Mouse (Mus musculus) forebrain, embryonic 12.5 days (tissue): ENCODE data around the gene Itpkc. TPM values are rescaled to one million over a fixed set of nuclear protein-coding genes. Genes with fewer than 3 reads are reported as not detected.

Source experiments
- ATAC-seq: fragments of 200-750 bp; cut with Nextera tagmentation; 2 replicates; pipeline ENCODE4 v1.8.0; 2017; ENCODE audit warnings: moderate TSS enrichment; ENCODE audit not compliant: low FRiP score
- H3K27ac ChIP-seq: fragments of 300-500 bp; sonication (generic); 2 replicates; pipeline ENCODE4 v1.5.1; 2016; ENCODE audit warnings: mild to moderate bottlenecking
- H3K27me3 ChIP-seq: fragments of 300-500 bp; sonication (generic); 2 replicates; pipeline ENCODE4 v1.6.1; 2016; ENCODE audit warnings: mild to moderate bottlenecking
- H3K36me3 ChIP-seq: fragments of 300-500 bp; sonication (generic); replicated peaks from 2 replicates; pipeline ENCODE4 v1.6.1; 2016; ENCODE audit warnings: mild to moderate bottlenecking
- H3K4me1 ChIP-seq: fragments of 300-500 bp; sonication (generic); 2 replicates; pipeline ENCODE4 v1.6.1; 2016
- H3K4me2 ChIP-seq: fragments of 300-500 bp; sonication (generic); 2 replicates; pipeline ENCODE4 v1.6.1; 2016; ENCODE audit warnings: mild to moderate bottlenecking, moderate library complexity
- H3K4me3 ChIP-seq: fragments of 300-500 bp; sonication (generic); replicated peaks from 2 replicates; pipeline ENCODE4 v1.5.1; 2016; ENCODE audit warnings: mild to moderate bottlenecking
- H3K9ac ChIP-seq: fragments of 300-500 bp; sonication (generic); 2 replicates; pipeline ENCODE4 v1.6.1; 2016; ENCODE audit warnings: mild to moderate bottlenecking
- H3K9me3 ChIP-seq: fragments of 300-500 bp; sonication (generic); 2 replicates; pipeline ENCODE4 v1.6.1; 2016
- WGBS: fragments of 180-500 bp; shearing (Covaris S2); methylation state at CpG from one replicate; pipeline ENCODE4 v1.1.7; 2016; 5-methylcytosine and 5-hydroxymethylcytosine counted together
- polyA plus RNA-seq: library from polyadenylated mRNA; unstranded; fragments of >200 nt; fragmentation: Nextera tagmentation; extraction: Ambion mirVana; gene quantifications from 2 replicates; pipeline ENCODE4 v1.2.1, GENCODE M21; 2016

Gene Itpkc
- 6.3 and 7.5 TPM in 2 replicates for polyA plus RNA-seq

DNA sequence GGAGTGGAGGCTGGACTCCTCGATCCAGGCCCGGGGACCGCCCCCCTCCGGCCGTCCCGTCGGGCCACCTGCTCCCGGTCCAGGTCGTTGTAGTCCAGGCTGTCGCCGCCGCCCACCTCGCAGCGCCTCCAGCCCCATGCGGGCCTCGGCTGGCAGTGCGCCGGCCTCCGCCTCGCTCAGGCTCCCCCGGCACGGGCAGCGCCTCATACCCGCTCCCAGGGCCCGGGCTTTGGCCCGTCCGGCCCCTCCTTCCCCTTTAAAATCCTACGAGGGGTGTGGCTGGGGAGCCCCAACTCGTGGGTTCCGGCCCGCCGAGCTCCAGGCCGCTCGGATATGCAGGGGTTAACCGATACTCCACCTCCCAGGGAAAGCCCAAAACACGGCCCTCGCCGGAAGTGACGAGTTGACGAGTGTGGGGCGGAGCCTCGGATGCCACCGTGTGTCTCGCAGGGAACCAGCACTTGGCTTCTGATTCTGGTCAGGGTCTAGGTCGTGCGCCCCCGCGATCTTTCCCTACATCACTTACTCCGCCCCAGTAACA lies at the start of gene Itpkc:
Itpkc (minus strand) TSS at position 381 of the 541 bp plus-strand sequence.
- H3K27me3 ChIP-seq = no peaks in the 10 kb centered on the region
- H3K4me2 ChIP-seq = peak within 1 kb of the TSS; percentile 91
- H3K36me3 ChIP-seq = no peaks in the 10 kb centered on the region
- peak within 1 kb of the TSS; percentile 79 for H3K27ac ChIP-seq
- H3K9ac ChIP-seq = peak within 1 kb of the TSS; percentile 87
- ATAC-seq = peak; percentile 86
- H3K9me3 ChIP-seq = no peaks in the 10 kb centered on the region
- H3K4me3 ChIP-seq = peak within 1 kb of the TSS; percentile 83
- under 1% methylated on average over 49 of the region's 49 CpGs for WGBS
- peaks cover 54% of the 10 kb centered on the region for H3K4me1 ChIP-seq

DNA sequence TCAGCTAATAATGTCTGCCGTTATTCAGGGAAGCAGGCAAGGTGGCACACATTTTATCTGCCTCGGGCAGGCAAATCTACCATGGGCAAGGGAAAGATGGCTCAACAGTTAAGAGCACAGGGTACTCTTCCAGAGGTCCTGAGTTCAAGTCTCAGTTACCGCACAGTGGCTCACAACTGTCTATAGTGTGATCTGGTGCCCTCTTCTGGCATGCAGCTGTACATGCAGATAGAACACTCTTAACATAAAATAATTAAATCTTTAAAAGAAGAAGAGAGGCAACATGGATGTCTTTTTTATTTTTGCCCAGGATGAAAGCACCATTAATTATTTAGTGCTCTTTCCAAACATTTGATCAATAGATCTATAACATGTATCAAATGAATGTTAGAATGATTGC lies 48.7 kb upstream of the Itpkc start:
- H3K4me2 ChIP-seq = no peak overlapping the region
- H3K36me3 ChIP-seq = peaks cover 85% of the 10 kb centered on the region
- H3K27ac ChIP-seq = no peak overlapping the region
- no peaks in the 10 kb centered on the region for H3K4me1 ChIP-seq
- no peak overlapping the region for H3K9ac ChIP-seq
- no peaks in the 10 kb centered on the region for H3K9me3 ChIP-seq
- ATAC-seq = no peak
- WGBS = 93% methylated on average over 3 of the region's 3 CpGs
- no peak overlapping the region for H3K4me3 ChIP-seq
- no peaks in the 10 kb centered on the region for H3K27me3 ChIP-seq

DNA sequence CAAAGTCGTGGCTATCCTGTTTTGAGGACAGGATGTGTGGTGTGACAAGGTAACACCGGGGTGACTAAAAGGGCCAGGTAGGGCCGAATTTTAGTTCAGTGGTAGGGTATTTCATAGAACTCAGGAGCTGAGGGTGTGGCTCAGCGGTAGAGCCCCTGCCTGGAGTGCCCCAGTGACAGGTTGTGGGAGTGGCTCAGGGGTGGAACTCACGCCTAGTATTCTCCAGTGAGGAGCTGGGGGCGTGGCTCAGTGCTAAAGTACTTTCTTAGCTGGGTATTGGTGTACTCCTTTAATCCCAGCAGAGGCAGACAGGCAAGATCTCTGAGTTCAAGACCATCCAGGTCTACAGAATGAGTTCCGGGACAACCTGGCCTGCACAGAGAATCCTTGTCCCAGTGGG lies 47.6 kb upstream of the Itpkc start:
- no peak overlapping the region for H3K9ac ChIP-seq
- no peaks in the 10 kb centered on the region for H3K9me3 ChIP-seq
- H3K4me1 ChIP-seq = no peaks in the 10 kb centered on the region
- H3K4me2 ChIP-seq = no peak overlapping the region
- peaks cover 85% of the 10 kb centered on the region for H3K36me3 ChIP-seq
- no peak for ATAC-seq
- H3K27me3 ChIP-seq = no peaks in the 10 kb centered on the region
- no peak overlapping the region for H3K27ac ChIP-seq
- 62% methylated on average over 7 of the region's 7 CpGs for WGBS
- H3K4me3 ChIP-seq = no peak overlapping the region

DNA sequence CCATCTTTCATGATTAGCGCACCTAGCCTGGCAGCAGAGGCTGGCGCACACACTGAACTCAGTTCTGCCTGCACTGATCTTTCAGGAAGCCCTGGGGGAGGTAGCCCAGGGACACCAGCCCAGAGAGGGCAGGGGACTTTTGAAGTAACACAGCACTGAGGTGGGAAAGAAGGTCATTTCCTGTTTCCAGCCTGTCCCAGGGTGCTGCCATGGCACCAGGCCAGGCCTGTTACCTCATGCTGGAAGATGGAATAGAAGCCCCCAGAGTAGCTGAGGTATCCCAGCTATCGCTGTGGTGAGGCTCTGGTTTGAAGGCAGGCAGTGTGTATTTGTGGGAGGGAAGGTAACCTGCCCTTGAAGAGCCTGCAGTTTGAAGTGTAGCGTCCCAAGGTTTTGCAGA lies 46.5 kb upstream of the Itpkc start:
- Histone ChIP-seq H3K9me3 (no peaks in the 10 kb centered on the region), H3K4me2 (no peak overlapping the region), H3K4me1 (no peaks in the 10 kb centered on the region), H3K4me3 (no peak overlapping the region), H3K9ac (no peak overlapping the region), H3K27me3 (no peaks in the 10 kb centered on the region), H3K27ac (no peak overlapping the region), H3K36me3 (peaks cover 87% of the 10 kb centered on the region)
- no peak for ATAC-seq
- WGBS = 93% methylated on average over 4 of the region's 4 CpGs

DNA sequence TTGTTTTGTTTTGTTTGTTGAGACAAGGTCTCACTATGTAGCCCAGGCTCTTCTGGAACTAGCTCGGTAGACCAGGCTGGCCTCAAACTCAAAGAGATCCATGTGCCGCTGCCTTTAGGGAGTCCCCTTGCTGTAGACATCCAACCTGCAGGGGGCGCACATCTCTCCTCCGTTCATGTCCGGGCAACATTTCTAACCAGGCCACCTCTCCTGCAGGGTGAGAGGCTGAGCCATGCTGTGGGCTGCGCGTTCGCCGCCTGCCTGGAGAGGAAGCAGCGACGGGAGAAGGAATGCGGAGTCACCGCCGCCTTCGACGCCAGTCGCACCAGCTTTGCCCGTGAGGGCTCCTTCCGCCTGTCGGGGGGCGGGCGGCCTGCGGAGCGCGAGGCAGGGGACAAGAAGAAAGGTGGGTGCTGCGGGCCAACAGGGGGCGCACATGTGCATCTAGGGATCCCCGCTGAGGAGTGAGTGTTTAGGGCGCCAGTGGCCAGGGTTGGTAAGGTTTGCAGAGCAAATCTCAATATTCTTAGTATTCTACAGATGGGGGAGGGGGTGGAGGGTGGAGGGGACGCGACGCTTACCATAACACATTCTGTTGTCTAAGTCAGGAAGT lies 45.4 kb upstream of the Itpkc start:
- H3K27ac ChIP-seq = no peak overlapping the region
- H3K4me3 ChIP-seq = no peak overlapping the region
- H3K4me2 ChIP-seq = no peak overlapping the region
- no peaks in the 10 kb centered on the region for H3K9me3 ChIP-seq
- no peak overlapping the region for H3K9ac ChIP-seq
- peaks cover 87% of the 10 kb centered on the region for H3K36me3 ChIP-seq
- no peaks in the 10 kb centered on the region for H3K27me3 ChIP-seq
- 61% methylated on average over 32 of the region's 32 CpGs for WGBS
- no peaks in the 10 kb centered on the region for H3K4me1 ChIP-seq
- no peak for ATAC-seq

DNA sequence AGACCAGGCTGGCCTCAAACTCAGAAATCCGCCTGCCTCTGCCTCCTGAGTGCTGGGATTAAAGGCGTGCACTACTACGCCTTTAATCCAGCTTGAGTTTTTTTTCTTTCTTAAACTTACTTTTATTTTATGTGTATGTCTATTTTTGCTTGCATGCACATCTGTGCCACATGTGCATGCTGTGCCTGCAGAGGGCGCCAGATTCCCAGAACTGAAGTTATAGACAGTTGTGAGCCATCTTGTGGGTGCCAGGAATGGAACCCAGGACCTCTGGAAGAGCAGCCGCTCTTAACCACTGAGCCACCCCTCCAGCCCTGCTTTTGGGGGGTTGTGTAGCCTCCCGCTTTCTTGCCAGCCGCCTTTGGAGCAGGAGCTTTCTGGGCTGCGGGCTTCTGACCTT lies 43.0 kb upstream of the Itpkc start:
- no peak overlapping the region for H3K4me3 ChIP-seq
- H3K27ac ChIP-seq = no peak overlapping the region
- H3K9me3 ChIP-seq = no peaks in the 10 kb centered on the region
- no peak overlapping the region for H3K9ac ChIP-seq
- no peak overlapping the region for H3K4me2 ChIP-seq
- WGBS = 87% methylated on average over 8 of the region's 8 CpGs
- no peaks in the 10 kb centered on the region for H3K27me3 ChIP-seq
- H3K36me3 ChIP-seq = peaks cover 84% of the 10 kb centered on the region
- no peak for ATAC-seq
- no peaks in the 10 kb centered on the region for H3K4me1 ChIP-seq

DNA sequence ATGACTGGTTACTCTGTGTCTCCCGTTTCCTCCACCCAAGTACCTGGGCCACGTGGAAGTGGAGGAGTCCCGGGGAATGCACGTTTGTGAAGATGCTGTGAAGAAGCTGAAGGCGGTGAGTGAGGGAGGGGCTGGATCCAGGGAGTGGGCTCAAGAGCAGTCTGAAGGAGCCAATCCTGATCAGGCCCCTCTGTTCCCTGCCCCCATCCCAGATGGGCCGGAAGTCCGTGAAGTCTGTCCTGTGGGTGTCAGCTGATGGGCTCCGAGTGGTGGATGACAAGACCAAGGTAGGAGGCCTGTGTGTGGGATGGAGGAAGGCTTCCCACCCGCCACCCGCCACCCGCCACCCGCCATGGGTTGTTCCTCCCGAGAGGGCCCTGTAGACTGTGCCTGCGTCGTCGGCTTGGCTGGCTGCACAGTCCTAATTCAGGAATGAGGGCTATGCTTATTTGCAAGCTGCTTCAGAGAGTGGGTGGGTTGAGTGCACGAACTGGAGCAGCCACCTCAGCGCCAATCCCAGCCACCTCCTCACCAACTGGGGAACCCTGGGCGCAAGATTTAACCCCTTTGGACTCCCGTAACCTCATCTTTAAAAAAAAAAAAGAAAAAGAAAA lies 38.2 kb upstream of the Itpkc start:
- peaks cover 94% of the 10 kb centered on the region for H3K36me3 ChIP-seq
- 86% methylated on average over 20 of the region's 20 CpGs for WGBS
- no peaks in the 10 kb centered on the region for H3K27me3 ChIP-seq
- H3K4me2 ChIP-seq = no peak overlapping the region
- no peak overlapping the region for H3K27ac ChIP-seq
- H3K9ac ChIP-seq = no peak overlapping the region
- no peaks in the 10 kb centered on the region for H3K9me3 ChIP-seq
- ATAC-seq = no peak
- peaks cover 5% of the 10 kb centered on the region for H3K4me1 ChIP-seq
- no peak overlapping the region for H3K4me3 ChIP-seq

DNA sequence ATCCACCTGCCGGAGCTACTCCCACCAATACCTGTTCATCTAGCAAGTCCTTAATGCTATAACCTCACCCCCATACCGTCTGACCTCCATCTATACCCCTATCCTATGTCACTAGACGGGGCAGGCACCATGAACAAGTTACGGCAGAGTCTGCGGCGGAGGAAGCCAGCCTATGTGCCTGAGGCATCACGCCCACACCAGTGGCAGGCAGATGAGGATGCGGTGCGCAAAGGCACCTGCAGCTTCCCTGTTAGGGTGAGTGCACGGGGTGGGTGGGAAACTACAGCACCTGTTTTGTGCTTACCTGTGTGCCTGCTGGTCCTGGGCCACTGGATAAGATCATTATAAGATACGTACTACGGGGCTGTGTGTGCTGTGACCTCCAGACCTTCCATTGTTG lies 36.3 kb upstream of the Itpkc start:
- Histone ChIP-seq H3K27me3 (no peaks in the 10 kb centered on the region), H3K4me2 (no peak overlapping the region), H3K4me1 (peaks cover 24% of the 10 kb centered on the region), H3K4me3 (no peak overlapping the region), H3K36me3 (peaks cover 76% of the 10 kb centered on the region), H3K27ac (no peak overlapping the region), H3K9ac (no peak overlapping the region), H3K9me3 (no peaks in the 10 kb centered on the region)
- ATAC-seq = no peak
- 92% methylated on average over 12 of the region's 12 CpGs for WGBS

DNA sequence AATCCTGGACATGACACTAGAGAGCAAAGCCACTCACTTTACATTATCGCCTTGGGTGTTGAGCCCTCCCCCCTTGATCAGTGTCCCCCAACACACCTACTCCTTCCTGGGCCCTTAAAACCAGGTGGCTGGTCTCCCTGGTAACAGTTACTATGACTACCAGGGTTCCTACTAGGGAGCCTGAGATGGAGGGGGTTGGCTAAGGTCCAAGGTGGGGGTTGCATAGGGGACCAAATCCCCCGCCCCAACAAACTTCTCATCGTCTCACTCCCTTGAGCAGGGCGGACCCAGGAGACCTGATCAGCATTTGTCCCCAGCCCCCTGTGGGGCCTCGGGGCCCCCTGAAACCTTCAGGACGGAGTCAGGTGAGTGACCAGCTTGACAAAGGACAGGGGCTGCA lies 33.4 kb upstream of the Itpkc start:
- Histone ChIP-seq H3K27me3 (no peaks in the 10 kb centered on the region), H3K36me3 (peaks cover 48% of the 10 kb centered on the region)
- WGBS = 72% methylated on average over 6 of the region's 6 CpGs

DNA sequence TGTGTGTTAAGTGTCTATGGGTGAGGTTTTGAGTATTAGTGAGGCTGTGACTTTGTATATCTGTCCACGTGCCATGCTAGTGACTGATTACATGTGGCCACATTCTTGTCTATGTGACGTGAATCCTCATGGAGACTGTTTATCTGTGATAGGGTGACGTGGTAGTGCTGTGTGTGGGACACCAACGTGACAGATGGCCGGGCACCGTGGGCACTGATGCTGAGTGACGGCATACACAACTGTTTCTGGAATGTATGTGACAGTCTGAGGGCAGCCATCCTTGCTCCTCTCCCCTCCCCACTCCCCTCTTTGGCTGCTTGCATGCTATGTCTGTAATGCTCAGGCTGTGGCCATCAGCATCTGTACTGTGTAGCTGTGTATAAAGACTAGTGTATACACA lies 32.4 kb upstream of the Itpkc start:
- ATAC-seq = no peak
- no peak overlapping the region for H3K27ac ChIP-seq
- H3K4me1 ChIP-seq = peaks cover 55% of the 10 kb centered on the region
- H3K4me3 ChIP-seq = peak overlapping the region; percentile 92
- WGBS = 73% methylated on average over 7 of the region's 7 CpGs
- peak overlapping the region; percentile 97; the same call in 1 of the 2 replicates for H3K9ac ChIP-seq
- no peaks in the 10 kb centered on the region for H3K9me3 ChIP-seq
- no peaks in the 10 kb centered on the region for H3K27me3 ChIP-seq
- peak overlapping the region; percentile 80 for H3K4me2 ChIP-seq
- peaks cover 40% of the 10 kb centered on the region for H3K36me3 ChIP-seq

More for the DNA sequence above, 33.4 kb upstream of the Itpkc start:
- ATAC-seq = no peak
- H3K9me3 ChIP-seq = no peaks in the 10 kb centered on the region
- H3K9ac ChIP-seq = no peak overlapping the region
- no peak overlapping the region for H3K4me2 ChIP-seq
- H3K4me3 ChIP-seq = no peak overlapping the region; the same call in 1 of the 2 replicates
- no peak overlapping the region for H3K27ac ChIP-seq
- peaks cover 45% of the 10 kb centered on the region for H3K4me1 ChIP-seq

DNA sequence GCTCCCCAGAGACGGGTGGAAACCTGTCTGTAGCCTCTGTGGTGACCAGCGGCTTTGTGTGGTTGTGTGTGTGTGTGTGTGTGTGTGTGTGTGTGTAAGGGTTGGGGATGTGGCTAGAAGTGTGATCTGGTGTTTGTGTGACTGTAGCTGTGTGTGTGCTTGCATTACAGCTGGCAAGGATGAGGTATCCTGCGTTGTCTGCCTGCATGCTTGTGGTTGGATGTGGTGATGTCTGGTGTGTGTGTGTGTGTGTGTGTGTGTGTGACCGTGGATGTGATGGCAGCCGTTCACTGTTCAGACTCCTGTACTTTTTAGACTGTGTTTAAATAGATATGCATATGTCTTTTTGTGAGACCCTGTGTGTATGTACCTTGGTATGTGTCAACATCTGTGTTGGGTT lies 31.3 kb upstream of the Itpkc start:
- 32% methylated on average over 5 of the region's 5 CpGs for WGBS
- Histone ChIP-seq H3K4me3 (peak overlapping the region; percentile 92), H3K4me1 (peaks cover 56% of the 10 kb centered on the region), H3K4me2 (peak overlapping the region; percentile 80), H3K9me3 (no peaks in the 10 kb centered on the region), H3K27ac (peak overlapping the region; percentile 95), H3K9ac (peak overlapping the region; percentile 97), H3K36me3 (peaks cover 34% of the 10 kb centered on the region), H3K27me3 (no peaks in the 10 kb centered on the region)
- ATAC-seq = no peak

DNA sequence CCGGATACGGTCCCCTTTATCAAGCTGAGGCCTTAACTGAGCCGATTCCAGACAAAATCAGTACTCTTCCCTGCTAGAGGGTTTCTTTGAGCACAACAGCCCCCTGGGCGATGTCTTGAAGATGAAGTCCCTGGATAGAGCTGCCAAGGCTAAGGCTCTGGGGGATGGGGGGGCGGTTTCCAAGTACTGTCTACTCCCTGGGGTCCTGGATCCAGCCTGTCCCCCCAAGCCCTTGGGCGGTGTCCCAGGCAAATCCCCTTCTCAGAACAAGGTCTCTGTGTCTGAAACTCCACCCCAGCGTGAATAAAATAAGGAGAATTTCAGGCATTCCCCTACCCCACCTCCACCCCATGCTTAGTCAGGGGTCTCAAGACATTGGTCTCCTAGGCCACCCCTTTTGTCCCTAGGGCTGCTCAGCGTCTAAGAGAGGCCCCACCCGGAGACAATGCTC lies 30.8 kb upstream of the Itpkc start:
- peak overlapping the region; percentile 92 for H3K4me3 ChIP-seq
- no peaks in the 10 kb centered on the region for H3K27me3 ChIP-seq
- H3K9me3 ChIP-seq = no peaks in the 10 kb centered on the region
- H3K27ac ChIP-seq = peak overlapping the region; percentile 95
- peak overlapping the region; percentile 80 for H3K4me2 ChIP-seq
- ATAC-seq = no peak
- H3K4me1 ChIP-seq = peaks cover 56% of the 10 kb centered on the region
- H3K36me3 ChIP-seq = peaks cover 30% of the 10 kb centered on the region
- 3% methylated on average over 9 of the region's 9 CpGs for WGBS
- H3K9ac ChIP-seq = peak overlapping the region; percentile 97
